Mouse (Mus musculus) small intestine, adult 2 months (tissue): Measurements from ENCODE around the gene Mamdc2. TPM values are rescaled to one million over a fixed set of nuclear protein-coding genes. Genes with fewer than 3 reads are reported as not detected.

Experiments
- H3K27ac ChIP-seq: fragments of 200-500 bp; 2 replicates; pipeline ENCODE4 v1.5.1; 2012; ENCODE audit warnings: low read depth, low read length, control low read depth, inconsistent platforms; ENCODE audit not compliant: insufficient read depth
- H3K27me3 ChIP-seq: fragments of 200-500 bp; 2 replicates; pipeline ENCODE4 v1.6.1; 2012; ENCODE audit warnings: mild to moderate bottlenecking, moderate library complexity, low read length, inconsistent platforms; ENCODE audit not compliant: control insufficient read depth, insufficient read depth
- H3K36me3 ChIP-seq: fragments of 200-500 bp; 2 replicates; pipeline ENCODE4 v1.6.1; 2012; ENCODE audit warnings: mild to moderate bottlenecking, low read length, control low read depth, inconsistent platforms; ENCODE audit not compliant: control insufficient read depth, insufficient read depth
- H3K4me1 ChIP-seq: fragments of 200-500 bp; 2 replicates; pipeline ENCODE4 v1.6.1; 2012; ENCODE audit warnings: low read length, inconsistent platforms, mixed read lengths; ENCODE audit not compliant: control insufficient read depth, insufficient read depth, insufficient read length
- H3K4me3 ChIP-seq: fragments of 200-500 bp; 2 replicates; pipeline ENCODE4 v1.5.1; 2012; ENCODE audit warnings: low read depth, mild to moderate bottlenecking, control low read depth, inconsistent platforms, low read length, moderate library complexity
- CTCF ChIP-seq: fragments of 200-500 bp; IDR thresholded peaks from 2 replicates; pipeline ENCODE4 v1.5.1; 2012; ENCODE audit warnings: low read depth, mild to moderate bottlenecking, control low read depth, inconsistent platforms, low read length, moderate library complexity, mixed read lengths; ENCODE audit not compliant: insufficient replicate concordance, insufficient read length; ENCODE audit errors: extremely low read depth
- POLR2A ChIP-seq: fragments of 200-500 bp; IDR thresholded peaks from 2 replicates; pipeline ENCODE4 v1.6.1; 2012; ENCODE audit warnings: low read depth, mild to moderate bottlenecking, control low read depth, inconsistent platforms, low read length, moderate library complexity
- WGBS: fragments of 180-500 bp; shearing (Covaris S2); methylation state at CpG from one replicate; pipeline ENCODE4 v1.1.7; 2018; 5-methylcytosine and 5-hydroxymethylcytosine counted together
- polyA plus RNA-seq: library from polyadenylated mRNA; depleted of rRNA; stranded (reverse); fragments of >200 nt; gene quantifications from 2 replicates; pipeline ENCODE4 v1.2.3, GENCODE M21; 2012

The Mamdc2 gene
- polyA plus RNA-seq, 1 experiment: 1.8 TPM

DNA sequence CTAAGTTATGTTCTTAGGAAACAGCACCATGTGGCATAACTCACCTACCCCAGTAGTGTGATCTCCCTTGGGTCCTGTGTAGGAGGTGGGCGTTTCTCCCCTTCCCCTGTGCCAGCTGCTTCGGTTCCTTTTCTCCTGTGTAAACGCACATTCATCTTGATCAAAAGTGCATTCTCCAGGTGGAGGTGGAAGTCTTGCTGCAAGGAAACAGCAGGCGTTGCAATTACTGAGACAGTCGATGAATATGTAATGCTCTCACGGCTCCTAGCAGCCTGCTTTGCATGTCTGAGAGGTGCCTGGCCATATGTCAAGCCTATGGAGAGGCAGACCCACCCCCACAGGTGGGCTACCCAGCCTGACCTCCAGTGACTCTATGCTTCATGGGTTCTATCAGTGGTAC lies 117.4 kb downstream of the Mamdc2 start:
- TF ChIP-seq POLR2A: no peak
- TF ChIP-seq CTCF: no peak
- Histone ChIP-seq H3K27me3 (no peaks in the 10 kb centered on the region), H3K4me3 (no peak overlapping the region), H3K4me1 (no peaks in the 10 kb centered on the region), H3K36me3 (no peaks in the 10 kb centered on the region), H3K27ac (no peak overlapping the region)
- 41% methylated on average over 6 of the region's 6 CpGs for WGBS

DNA sequence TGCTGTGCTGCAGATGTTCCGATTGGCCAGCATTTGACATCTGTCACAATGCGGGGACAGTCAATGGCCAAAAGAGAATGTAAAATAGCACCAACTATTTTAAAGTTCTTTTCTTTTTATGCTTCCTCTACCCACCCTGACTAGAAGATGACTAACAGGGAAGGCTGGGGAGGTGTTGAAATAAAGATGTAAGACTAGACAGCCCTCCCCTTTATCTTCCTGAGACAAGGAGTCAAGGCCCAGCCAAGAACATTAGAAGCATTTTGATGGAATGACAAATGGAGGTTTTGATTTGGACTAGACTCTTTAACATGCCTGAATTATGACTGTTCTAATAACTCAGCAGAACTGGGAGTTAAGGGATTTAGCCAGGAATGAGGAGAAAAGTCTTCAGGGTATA lies 118.9 kb downstream of the Mamdc2 start:
- no peaks in the 10 kb centered on the region for H3K27me3 ChIP-seq
- H3K4me1 ChIP-seq: no peaks in the 10 kb centered on the region
- 94% methylated on average over 2 of the region's 2 CpGs for WGBS
- H3K4me3 ChIP-seq: no peak overlapping the region
- H3K27ac ChIP-seq: no peak overlapping the region
- no peak for TF ChIP-seq CTCF
- TF ChIP-seq POLR2A: no peak
- no peaks in the 10 kb centered on the region for H3K36me3 ChIP-seq

DNA sequence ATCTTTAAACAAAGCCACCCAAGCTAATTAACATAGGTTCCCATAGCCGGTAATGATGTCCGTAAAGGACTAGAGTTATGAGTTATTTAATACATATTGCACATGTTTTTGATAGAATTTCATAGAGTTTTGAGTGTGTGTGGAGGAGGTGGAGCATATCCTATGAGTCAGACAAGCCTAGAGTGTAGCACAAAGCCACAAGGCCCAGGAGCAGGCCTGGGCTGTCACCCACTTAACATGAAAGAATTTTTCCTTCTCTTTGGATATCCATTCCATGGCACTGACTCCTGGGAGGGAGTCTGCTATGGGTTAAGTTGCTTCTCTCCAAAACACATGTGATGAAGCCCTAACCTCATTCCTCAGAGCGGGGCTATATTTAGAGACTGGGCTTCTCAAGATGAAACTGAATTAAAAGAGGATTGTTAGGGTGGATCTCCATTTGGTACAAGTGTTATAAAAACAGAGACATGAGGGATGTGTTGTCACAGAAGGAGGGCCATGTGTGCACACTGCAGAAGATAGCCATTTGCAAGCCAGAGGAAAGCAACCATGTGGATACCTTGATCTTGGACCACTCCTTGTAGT lies 121.1 kb downstream of the Mamdc2 start:
- Histone ChIP-seq H3K4me3 (no peak overlapping the region), H3K36me3 (no peaks in the 10 kb centered on the region), H3K4me1 (no peaks in the 10 kb centered on the region; the same call in 1 of the 2 replicates), H3K27ac (no peak overlapping the region), H3K27me3 (no peaks in the 10 kb centered on the region)
- 92% methylated on average over 3 of the region's 3 CpGs for WGBS
- TF ChIP-seq CTCF (no peak), POLR2A (no peak)

DNA sequence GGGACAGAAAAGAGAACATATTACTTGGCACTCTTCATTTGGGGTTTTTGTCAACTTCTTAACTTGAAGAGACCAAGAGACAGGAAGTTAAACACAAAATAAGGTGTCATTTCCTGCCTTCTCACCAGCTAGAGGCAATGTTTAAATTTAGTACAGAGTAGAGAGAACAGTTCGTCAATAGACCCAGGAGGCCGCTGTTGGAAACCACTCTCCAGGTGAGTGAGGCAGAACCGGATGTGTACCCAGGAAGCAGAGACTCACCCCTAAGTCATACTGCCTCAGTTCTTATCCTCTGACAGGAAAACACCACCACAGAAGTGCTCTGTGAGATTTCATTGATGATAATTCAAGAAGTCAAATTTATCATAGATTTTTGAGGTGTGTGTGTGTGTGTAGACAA lies 125.1 kb downstream of the Mamdc2 start:
- Histone ChIP-seq H3K4me1 (no peaks in the 10 kb centered on the region; the same call in 1 of the 2 replicates), H3K4me3 (no peak overlapping the region), H3K27me3 (no peaks in the 10 kb centered on the region), H3K27ac (peak overlapping the region; percentile 60), H3K36me3 (no peaks in the 10 kb centered on the region)
- WGBS: 55% methylated on average over 3 of the region's 3 CpGs
- TF ChIP-seq CTCF (no peak), POLR2A (no peak)

DNA sequence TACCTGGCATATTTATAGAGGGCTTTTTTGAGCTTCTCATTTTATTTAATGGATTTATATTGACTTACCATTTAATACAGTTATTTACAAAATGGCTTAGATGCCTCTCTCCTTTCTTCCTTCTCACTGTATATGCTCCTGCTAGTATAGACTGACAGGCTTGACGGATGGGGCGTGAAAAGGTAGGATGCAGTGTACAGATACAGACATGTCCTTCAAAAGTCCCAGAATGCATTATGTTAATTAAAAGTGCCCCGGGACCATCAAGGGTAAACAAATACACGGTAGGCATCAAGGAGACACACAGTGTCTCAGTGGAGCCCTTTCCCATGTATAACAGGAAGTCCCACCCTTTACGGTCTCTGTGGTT lies 130.3 kb downstream of the Mamdc2 start:
- no peaks in the 10 kb centered on the region for H3K36me3 ChIP-seq
- no peak for TF ChIP-seq CTCF
- TF ChIP-seq POLR2A: no peak
- whole genome bisulfite sequencing: 84% methylated on average over 5 of the region's 5 CpGs
- no peak overlapping the region for H3K27ac ChIP-seq
- H3K4me1 ChIP-seq: no peaks in the 10 kb centered on the region; the same call in 1 of the 2 replicates
- H3K4me3 ChIP-seq: no peak overlapping the region
- H3K27me3 ChIP-seq: no peaks in the 10 kb centered on the region

DNA sequence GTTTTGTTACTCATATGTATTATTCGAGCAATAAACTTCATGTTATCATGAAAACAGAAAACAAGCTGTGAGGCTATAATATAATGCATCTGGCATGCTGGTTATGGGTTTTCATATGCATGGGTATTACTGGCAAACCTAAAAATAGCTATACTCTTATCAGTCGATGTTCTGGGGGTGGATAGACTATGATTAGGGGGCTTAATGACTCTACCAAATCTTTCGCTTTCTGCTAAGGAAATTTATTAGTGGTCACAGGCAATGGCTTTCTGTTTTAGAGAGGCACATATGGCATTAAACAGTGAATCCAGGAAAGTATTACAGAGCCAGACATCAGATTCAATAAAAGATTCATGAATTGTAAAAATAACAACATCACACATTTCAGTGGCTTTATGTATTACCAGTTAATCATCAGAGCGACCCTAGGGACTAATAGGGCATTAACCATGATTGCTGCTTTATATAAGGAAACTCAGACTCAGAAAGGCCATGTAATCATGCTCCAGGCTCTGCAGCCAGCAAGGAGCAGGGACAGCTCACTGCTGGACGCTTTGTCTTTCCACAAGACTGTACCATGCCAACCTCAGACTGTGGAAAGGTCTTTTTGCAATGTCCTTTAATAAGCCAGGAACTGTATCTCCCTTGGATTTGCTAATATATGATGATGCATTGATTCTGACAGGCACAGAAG lies 130.8 kb downstream of the Mamdc2 start:
- H3K4me1 ChIP-seq: no peaks in the 10 kb centered on the region
- TF ChIP-seq CTCF: no peak
- no peak for TF ChIP-seq POLR2A
- 66% methylated on average over 5 of the region's 5 CpGs for WGBS
- no peak overlapping the region for H3K27ac ChIP-seq
- H3K4me3 ChIP-seq: no peak overlapping the region
- H3K36me3 ChIP-seq: no peaks in the 10 kb centered on the region
- no peaks in the 10 kb centered on the region for H3K27me3 ChIP-seq

DNA sequence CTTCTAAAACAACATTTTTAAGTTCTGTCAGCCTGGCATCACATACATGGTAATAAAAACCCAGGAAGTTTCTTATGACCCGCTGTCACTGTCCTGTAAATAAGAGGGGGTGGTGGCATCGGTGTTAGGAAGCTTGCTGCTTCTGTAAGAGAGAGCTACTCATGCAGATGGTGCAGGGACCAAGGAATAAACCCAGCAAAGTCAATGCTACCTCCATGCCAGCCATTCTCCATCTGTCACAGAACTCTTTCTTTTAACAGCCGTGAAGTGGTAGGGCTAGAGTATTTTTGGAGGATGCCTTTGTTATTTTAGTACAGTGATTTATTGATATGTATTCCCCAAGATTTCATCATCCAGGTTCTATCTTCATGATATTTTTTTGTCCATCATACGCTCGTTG lies 131.4 kb downstream of the Mamdc2 start:
- Histone ChIP-seq H3K36me3 (no peaks in the 10 kb centered on the region), H3K4me1 (no peaks in the 10 kb centered on the region), H3K27me3 (no peaks in the 10 kb centered on the region), H3K4me3 (no peak overlapping the region), H3K27ac (no peak overlapping the region)
- WGBS: 84% methylated on average over 5 of the region's 5 CpGs
- no peak for TF ChIP-seq CTCF
- no peak for TF ChIP-seq POLR2A
